Mouse (Mus musculus) liver, adult 2 months (tissue): ENCODE measurements around the gene Cryba2. TPM values are rescaled to one million over a fixed set of nuclear protein-coding genes. Genes with fewer than 3 reads are reported as not detected.

Experiments
- DNase-seq: peaks from one replicate; pipeline ENCODE4 v3.0.0-alpha.2; 2011; ENCODE audit warnings: low read depth, low spot score; ENCODE audit errors: extremely low read depth
- H3K27ac ChIP-seq: fragments of 200-500 bp; replicated peaks from 2 replicates; pipeline ENCODE4 v1.5.1; 2012; ENCODE audit warnings: low read depth, mild to moderate bottlenecking, control low read depth, inconsistent platforms, low read length; ENCODE audit not compliant: insufficient read depth
- H3K27me3 ChIP-seq: fragments of 200-500 bp; 2 replicates; pipeline ENCODE4 v1.6.1; 2012; ENCODE audit warnings: mild to moderate bottlenecking, moderate library complexity, low read length, inconsistent platforms; ENCODE audit not compliant: control insufficient read depth, insufficient read depth
- H3K36me3 ChIP-seq: fragments of 200-500 bp; 2 replicates; pipeline ENCODE4 v1.6.1; 2012; ENCODE audit warnings: low read length, inconsistent platforms; ENCODE audit not compliant: control insufficient read depth, insufficient read depth
- H3K4me1 ChIP-seq: fragments of 200-500 bp; 2 replicates; pipeline ENCODE4 v1.6.1; 2011; ENCODE audit warnings: low read length; ENCODE audit not compliant: control insufficient read depth, insufficient read depth
- H3K4me3 ChIP-seq: fragments of 200-500 bp; 2 replicates; pipeline ENCODE4 v1.5.1; 2011; ENCODE audit warnings: low read depth, mild to moderate bottlenecking, control low read depth, low read length, moderate library complexity; ENCODE audit not compliant: insufficient read depth
- H3K79me2 ChIP-seq: fragments of 200-500 bp; 2 replicates; pipeline ENCODE4 v1.6.1; 2012; ENCODE audit warnings: inconsistent platforms, mild to moderate bottlenecking, low read length, moderate library complexity; ENCODE audit not compliant: control insufficient read depth, insufficient read depth
- H3K9ac ChIP-seq: fragments of 200-500 bp; 2 replicates; pipeline ENCODE4 v1.6.1; 2012; ENCODE audit warnings: low read depth, mild to moderate bottlenecking, control low read depth, inconsistent platforms, low read length
- CTCF ChIP-seq: fragments of 200-500 bp; IDR thresholded peaks from 2 replicates; pipeline ENCODE4 v1.5.1; 2011; ENCODE audit warnings: low read depth, low read length, control low read depth
- POLR2A ChIP-seq: fragments of 200-500 bp; IDR thresholded peaks from 2 replicates; pipeline ENCODE4 v1.6.1; 2011; ENCODE audit warnings: low read length, control low read depth; ENCODE audit not compliant: insufficient read depth; ENCODE audit errors: extremely low read depth
- WGBS: fragments of 180-500 bp; shearing (Covaris S2); methylation state at CpG from one replicate; pipeline ENCODE4 v1.1.7; 2018; 5-methylcytosine and 5-hydroxymethylcytosine counted together
- polyA plus RNA-seq: library from polyadenylated mRNA; depleted of rRNA; stranded (reverse); fragments of >200 nt; gene quantifications from 2 replicates; pipeline ENCODE4 v1.2.3, GENCODE M21; 2012
- total RNA-seq: library from RNA; depleted of rRNA; stranded (reverse); fragments of >200 nt; gene quantifications from 2 replicates; pipeline ENCODE4 v1.2.3, GENCODE M21; 2014

The Cryba2 gene
- total and polyA plus RNA-seq, 2 experiments = not detected

DNA sequence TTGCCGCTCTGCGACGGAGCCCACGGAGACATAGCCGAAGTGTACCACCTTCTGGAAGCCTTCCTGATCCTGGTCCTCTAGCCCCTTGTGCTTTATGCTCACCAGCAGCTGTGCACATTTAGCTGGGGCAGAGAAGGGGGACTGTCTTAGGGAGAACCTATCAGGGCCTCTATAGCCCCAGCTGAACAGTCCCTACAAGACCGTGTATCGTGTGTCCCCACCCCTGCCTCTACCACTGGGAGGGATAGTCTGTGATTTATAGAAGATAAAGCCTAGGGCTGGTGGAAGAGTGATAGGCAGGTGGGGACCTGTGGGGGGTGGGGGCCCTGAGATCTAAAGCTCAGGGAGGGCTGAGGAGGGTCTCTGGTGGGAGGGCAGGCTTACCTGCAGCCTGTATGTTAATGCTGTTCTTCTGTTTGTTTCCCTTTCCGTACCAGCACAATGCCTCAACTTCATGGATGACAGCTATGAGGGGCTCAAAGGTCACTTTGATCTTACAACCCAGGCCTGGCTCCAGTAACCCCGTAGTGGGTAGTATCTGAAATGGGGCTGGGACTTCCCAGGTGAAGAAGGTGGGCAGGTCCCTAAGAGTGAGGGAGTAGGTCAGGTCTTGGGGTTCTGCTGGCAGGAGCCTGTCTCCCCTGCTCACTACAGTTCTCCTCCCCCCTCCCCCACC lies 34.8 kb upstream of the Cryba2 start:
- 83% methylated on average over 9 of the region's 9 CpGs for WGBS

GRCm38 (mm10) chr1:74926721-74927120 lies 33.8 kb upstream of the Cryba2 start:
- H3K36me3 ChIP-seq = no peaks in the 10 kb centered on the region
- DNase-seq = peak; percentile 17
- TF ChIP-seq POLR2A (no peak), CTCF (peak; percentile 98)
- no peak overlapping the region for H3K9ac ChIP-seq
- H3K27me3 ChIP-seq = no peaks in the 10 kb centered on the region
- no peaks in the 10 kb centered on the region for H3K4me1 ChIP-seq
- H3K27ac ChIP-seq = no peak overlapping the region
- 34% methylated on average over 6 of the region's 6 CpGs for WGBS
- no peaks in the 10 kb centered on the region for H3K79me2 ChIP-seq
- no peak overlapping the region for H3K4me3 ChIP-seq

More for the DNA sequence above, 34.8 kb upstream of the Cryba2 start:
- TF ChIP-seq POLR2A = no peak
- TF ChIP-seq CTCF = no peak
- Histone ChIP-seq H3K9ac (no peak overlapping the region), H3K27ac (no peak overlapping the region), H3K79me2 (no peaks in the 10 kb centered on the region), H3K36me3 (no peaks in the 10 kb centered on the region), H3K4me3 (no peak overlapping the region), H3K4me1 (no peaks in the 10 kb centered on the region), H3K27me3 (no peaks in the 10 kb centered on the region)
- DNase-seq = no peak

DNA sequence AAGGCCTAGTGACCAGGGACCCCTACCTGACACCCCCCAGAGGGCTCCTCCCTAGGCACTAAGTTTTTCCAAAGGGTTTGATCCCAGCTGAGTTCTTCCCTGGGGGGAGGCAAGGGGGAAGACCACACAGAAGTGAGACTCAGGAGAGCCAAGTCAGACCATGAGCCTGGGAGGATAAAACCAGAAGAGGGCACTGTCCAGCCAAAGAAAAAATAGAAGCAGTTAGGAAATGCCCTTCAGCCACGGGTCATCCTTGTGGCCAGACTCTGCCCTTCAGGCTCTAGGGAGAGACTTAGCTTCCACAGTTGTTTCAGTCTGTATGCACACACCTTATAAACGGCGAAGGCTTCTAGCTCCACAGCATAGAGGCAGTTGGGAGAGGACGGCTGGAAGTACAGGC lies 31.5 kb upstream of the Cryba2 start:
- no peak overlapping the region for H3K27ac ChIP-seq
- H3K9ac ChIP-seq = no peak overlapping the region
- H3K27me3 ChIP-seq = no peaks in the 10 kb centered on the region
- no peak for TF ChIP-seq POLR2A
- TF ChIP-seq CTCF = no peak
- DNase-seq = no peak
- H3K36me3 ChIP-seq = no peaks in the 10 kb centered on the region
- no peaks in the 10 kb centered on the region for H3K4me1 ChIP-seq
- H3K79me2 ChIP-seq = no peaks in the 10 kb centered on the region
- H3K4me3 ChIP-seq = no peak overlapping the region
- 62% methylated on average over 4 of the region's 4 CpGs for WGBS

DNA sequence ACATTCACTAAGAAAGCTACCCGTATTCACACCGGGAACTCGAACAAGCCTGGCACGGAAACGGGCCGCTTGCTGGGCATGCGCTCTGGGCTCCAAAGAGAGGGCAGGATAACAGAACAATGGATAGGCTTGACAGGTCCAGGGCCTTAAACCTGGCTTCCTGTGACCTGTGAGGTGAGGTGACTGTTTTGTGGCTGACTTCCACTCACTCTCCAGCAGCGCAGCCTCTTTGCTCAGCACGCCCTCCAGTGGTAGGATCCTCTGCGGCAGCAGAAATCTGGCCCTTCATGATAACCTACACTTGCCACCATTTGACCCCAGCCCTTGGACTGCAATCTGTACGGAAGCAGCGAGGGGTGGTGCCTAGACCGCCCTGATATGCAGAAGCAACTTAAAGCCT lies 22.8 kb upstream of the Cryba2 start:
- no peak overlapping the region for H3K27ac ChIP-seq
- 24% methylated on average over 13 of the region's 13 CpGs for WGBS

DNA sequence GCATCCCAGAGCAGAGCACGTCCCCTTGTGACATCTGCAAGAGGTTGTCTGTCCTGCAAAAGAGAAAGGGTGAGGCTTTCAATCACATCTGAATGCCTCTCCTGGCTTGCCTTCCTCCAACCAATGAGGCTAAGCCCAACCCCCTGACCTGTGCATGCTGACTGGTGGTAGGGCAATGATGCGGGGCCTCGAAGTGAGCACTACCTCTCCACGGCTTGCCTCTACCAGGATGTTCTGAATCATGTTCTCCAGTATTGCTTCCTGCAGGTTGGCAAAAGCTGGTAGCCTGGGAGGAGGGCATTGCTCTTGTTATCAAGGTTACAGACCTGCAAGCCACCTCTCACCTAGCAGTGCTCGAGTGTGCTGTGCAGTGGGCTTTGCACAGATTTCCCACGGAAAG lies 9.2 kb upstream of the Cryba2 start:
- DNase-seq = no peak
- Histone ChIP-seq H3K4me3 (no peak overlapping the region), H3K9ac (no peak overlapping the region), H3K27me3 (peaks cover 8% of the 10 kb centered on the region; the same call in 1 of the 2 replicates), H3K79me2 (no peaks in the 10 kb centered on the region), H3K36me3 (no peaks in the 10 kb centered on the region), H3K4me1 (peaks cover 2% of the 10 kb centered on the region; the same call in 1 of the 2 replicates), H3K27ac (no peak overlapping the region)
- TF ChIP-seq CTCF (no peak), POLR2A (no peak)
- WGBS = 11% methylated on average over 6 of the region's 6 CpGs

More for the DNA sequence above, 22.8 kb upstream of the Cryba2 start:
- no peak for TF ChIP-seq POLR2A
- peak; percentile 74 for TF ChIP-seq CTCF
- H3K79me2 ChIP-seq = no peaks in the 10 kb centered on the region
- H3K9ac ChIP-seq = no peak overlapping the region
- H3K4me3 ChIP-seq = no peak overlapping the region
- no peaks in the 10 kb centered on the region for H3K4me1 ChIP-seq
- no peaks in the 10 kb centered on the region for H3K27me3 ChIP-seq
- H3K36me3 ChIP-seq = no peaks in the 10 kb centered on the region
- no peak for DNase-seq

DNA sequence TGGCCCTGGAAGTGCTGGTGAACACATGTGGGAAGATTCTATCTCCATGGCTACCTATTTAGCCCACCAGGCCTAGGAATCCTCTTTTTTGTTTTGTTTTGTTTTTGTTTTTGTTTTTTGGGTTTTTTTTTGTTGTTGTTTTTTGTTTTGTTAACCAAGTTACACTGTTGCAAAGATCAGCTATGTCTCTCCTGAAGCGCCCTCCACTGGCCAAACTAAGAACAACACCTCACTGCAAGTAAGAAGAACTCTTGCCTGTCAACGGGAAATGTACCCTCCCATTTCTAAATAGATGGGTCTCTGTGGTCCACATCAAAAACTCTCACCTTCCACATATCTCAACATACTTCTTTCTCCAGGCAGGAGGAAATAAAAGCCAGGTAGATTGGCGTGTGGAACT lies 8.7 kb upstream of the Cryba2 start:
- Histone ChIP-seq H3K9ac (no peak overlapping the region), H3K4me1 (peaks cover 2% of the 10 kb centered on the region; the same call in 1 of the 2 replicates), H3K4me3 (no peak overlapping the region), H3K27me3 (peaks cover 8% of the 10 kb centered on the region; the same call in 1 of the 2 replicates), H3K27ac (no peak overlapping the region), H3K36me3 (no peaks in the 10 kb centered on the region), H3K79me2 (no peaks in the 10 kb centered on the region)
- 16% methylated on average over 3 of the region's 3 CpGs for WGBS
- TF ChIP-seq CTCF (peak; percentile 36; the same call in 1 of the 2 replicates), POLR2A (no peak)
- DNase-seq = peak; percentile 62
